Mouse (Mus musculus): ENCODE results near the gene Dcdc2c.

GRCm38 (mm10) chr12:28494289-28494688 is 57.9 kb downstream of the Dcdc2c start:
- TF ChIP-seq CTCF (conservative IDR thresholded peaks at IDR 0.05 in 1 of 2, IDR thresholded peaks at IDR 0.05 in 1 of 2; ENCODE audit: low read depth in 2 of 2, low read length in 2 of 2) (no peak), PAX5 (IDR thresholded peaks at IDR 0.05; ENCODE audit: low read length) (no peak), JUND (conservative IDR thresholded peaks at IDR 0.05; ENCODE audit: low read depth, low read length) (no peak), MAX (IDR thresholded peaks at IDR 0.05; ENCODE audit: low read length) (no peak), NRF1 (IDR thresholded peaks at IDR 0.05; ENCODE audit: low read depth, low read length) (no peak), MAZ (IDR thresholded peaks at IDR 0.05; ENCODE audit: low read depth, low read length) (no peak), TBP (conservative IDR thresholded peaks at IDR 0.05; ENCODE audit: low read depth, low read length) (no peak)
